8 mouse cellular contexts compared by ENCODE assay signal in genomic region chr6:148831728-148832121, GRCm38 (mm10). TPM values are rescaled to one million over a fixed set of nuclear protein-coding genes. Genes with fewer than 3 reads are reported as not detected.
A peak's percentile ranks its signal among the peaks of the same experiment; 100 is the strongest.
DNase-seq lines count a peak whose midpoint lies in the region; ATAC-seq and TF ChIP-seq lines count a peak whose summit lies in the region.

No protein-coding gene starts in this region.

- 16% methylated on average over 3 of the region's 3 CpGs for whole genome bisulfite sequencing in liver, adult 2 months
- WGBS in embryonic facial prominence, embryonic 13.5 days, result 17% methylated on average over 3 of the region's 3 CpGs
- 20% methylated on average over 3 of the region's 3 CpGs for WGBS in intestine, postnatal 0 days
- WGBS in neural tube, embryonic 14.5 days, result 31% methylated on average over 3 of the region's 3 CpGs

- no peaks in the 10 kb centered on the region for H3K27me3 ChIP-seq in liver, adult 2 months (ENCODE audit: control insufficient read depth, insufficient read depth, low read length)
- no peaks in the 10 kb centered on the region for H3K27me3 ChIP-seq in embryonic facial prominence, embryonic 13.5 days
- H3K27me3 ChIP-seq in intestine, postnatal 0 days (replicated peaks; ENCODE audit: control insufficient read depth, insufficient read depth, low read length), result no peaks in the 10 kb centered on the region
- H3K27me3 ChIP-seq in neural tube, embryonic 14.5 days (ENCODE audit: control insufficient read depth, insufficient read depth, low read length), result no peaks in the 10 kb centered on the region

- H3K79me2 ChIP-seq in liver, adult 2 months (ENCODE audit: control insufficient read depth, insufficient read depth, low read length), result peaks cover 6% of the 10 kb centered on the region; the same call in 1 of the 2 replicates

- no peaks in the 10 kb centered on the region for H3K9me3 ChIP-seq in embryonic facial prominence, embryonic 13.5 days
- H3K9me3 ChIP-seq in intestine, postnatal 0 days (ENCODE audit: control insufficient read depth), result no peaks in the 10 kb centered on the region
- no peaks in the 10 kb centered on the region for H3K9me3 ChIP-seq in neural tube, embryonic 14.5 days (ENCODE audit: control insufficient read depth, low read length)

- H3K9ac ChIP-seq in liver, adult 2 months (ENCODE audit: low read depth, low read length), result no peak overlapping the region
- H3K9ac ChIP-seq in embryonic facial prominence, embryonic 13.5 days, result peak overlapping the region; percentile 84
- H3K9ac ChIP-seq in intestine, postnatal 0 days (ENCODE audit: low read depth, low read length), result no peak overlapping the region
- H3K9ac ChIP-seq in neural tube, embryonic 14.5 days (replicated peaks; ENCODE audit: low read depth, low read length), result no peak overlapping the region

- TF ChIP-seq CTCF in liver, adult 2 months (IDR thresholded peaks at IDR 0.05; ENCODE audit: low read depth, low read length), result no peak
- no peak for TF ChIP-seq CTCF in intestine, postnatal 0 days (IDR thresholded peaks at IDR 0.05; ENCODE audit: low read depth)

- H3K4me1 ChIP-seq in liver, adult 2 months (ENCODE audit: control insufficient read depth, insufficient read depth, low read length), result peaks cover 4% of the 10 kb centered on the region; the same call in 1 of the 2 replicates
- peaks cover 20% of the 10 kb centered on the region for H3K4me1 ChIP-seq in embryonic facial prominence, embryonic 13.5 days
- no peaks in the 10 kb centered on the region for H3K4me1 ChIP-seq in intestine, postnatal 0 days (replicated peaks; ENCODE audit: control insufficient read depth, insufficient read depth, low read length)
- peaks cover 10% of the 10 kb centered on the region; the same call in 1 of the 2 replicates for H3K4me1 ChIP-seq in neural tube, embryonic 14.5 days (ENCODE audit: control insufficient read depth, insufficient read depth, low read length)

- H3K27ac ChIP-seq in liver, adult 2 months (replicated peaks; ENCODE audit: insufficient read depth, low read depth, low read length), result no peak overlapping the region
- peak overlapping the region; percentile 39; the same call in 1 of the 2 replicates for H3K27ac ChIP-seq in embryonic facial prominence, embryonic 13.5 days
- peak overlapping the region; percentile 51; the same call in 1 of the 2 replicates for H3K27ac ChIP-seq in intestine, postnatal 0 days (ENCODE audit: low read depth, low read length)
- H3K27ac ChIP-seq in neural tube, embryonic 14.5 days (ENCODE audit: low read depth, low read length), result no peak overlapping the region

- TF ChIP-seq POLR2A in liver, adult 2 months (IDR thresholded peaks at IDR 0.05; ENCODE audit: extremely low read depth, insufficient read depth, low read length), result no peak

- peak overlapping the region; percentile 85 for H3K4me3 ChIP-seq in liver, adult 2 months (ENCODE audit: insufficient read depth, low read depth, low read length)
- peak overlapping the region; percentile 92 for H3K4me3 ChIP-seq in embryonic facial prominence, embryonic 13.5 days
- H3K4me3 ChIP-seq in intestine, postnatal 0 days (ENCODE audit: low read depth, low read length), result peak overlapping the region; percentile 82
- peak overlapping the region; percentile 82 for H3K4me3 ChIP-seq in neural tube, embryonic 14.5 days (ENCODE audit: low read depth, low read length)

- no peaks in the 10 kb centered on the region for H3K36me3 ChIP-seq in liver, adult 2 months (ENCODE audit: control insufficient read depth, insufficient read depth, low read length)
- H3K36me3 ChIP-seq in embryonic facial prominence, embryonic 13.5 days, result no peaks in the 10 kb centered on the region
- no peaks in the 10 kb centered on the region for H3K36me3 ChIP-seq in intestine, postnatal 0 days (ENCODE audit: control insufficient read depth, insufficient read depth)
- no peaks in the 10 kb centered on the region for H3K36me3 ChIP-seq in neural tube, embryonic 14.5 days (ENCODE audit: control insufficient read depth, insufficient read depth, low read length)

- DNase-seq in liver, adult 2 months (ENCODE audit: extremely low read depth, low read depth, low spot score), result no peak
- DNase-seq in liver, result no peak
- DNase-seq in ovary, postnatal 14 days (ENCODE audit: low spot score), result no peak
- no peak for DNase-seq in ovary, postnatal 10 days (ENCODE audit: low spot score)

- H3K4me2 ChIP-seq in embryonic facial prominence, embryonic 13.5 days, result peak overlapping the region; percentile 76
- peak overlapping the region; percentile 77 for H3K4me2 ChIP-seq in intestine, postnatal 0 days (replicated peaks; ENCODE audit: low read depth)
- peak overlapping the region; percentile 89 for H3K4me2 ChIP-seq in neural tube, embryonic 14.5 days (ENCODE audit: low read depth, low read length)

- ATAC-seq in embryonic facial prominence, embryonic 13.5 days (ENCODE audit: insufficient number of reproducible peaks, insufficient read depth, low FRiP score, low TSS enrichment, low read depth), result no peak
- ATAC-seq in intestine, postnatal 0 days, result no peak; the same call in 1 of the 2 replicates
- ATAC-seq in neural tube, embryonic 14.5 days (ENCODE audit: low read depth), result no peak
- ATAC-seq in granulocyte monocyte progenitor cell, adult 5-6 weeks (replicated peaks; ENCODE audit: poor library complexity, severe bottlenecking), result no peak

RNA-seq across cellular contexts. Expression of gene Ipo8, which starts 0.5 kb away (rescaled TPM):
- total RNA-seq in liver, adult 2 months (2014; rRNA removed), result 50.7 and 52.6 TPM in 2 replicates
- polyA plus RNA-seq in liver, adult 2 months (2012; rRNA removed), result 12.2 and 12.7 TPM in 2 replicates
- polyA plus RNA-seq in embryonic facial prominence, embryonic 13.5 days (2015; fragmentation: Nextera tagmentation; extraction: Ambion mirVana), result 25.7 and 26.4 TPM in 2 replicates
- polyA plus RNA-seq in intestine, postnatal 0 days (2015; fragmentation: Nextera tagmentation; extraction: Ambion mirVana), result 16.5 and 17.4 TPM in 2 replicates
- 17.2 and 21.2 TPM in 2 replicates for polyA plus RNA-seq in neural tube, embryonic 14.5 days (2014; fragmentation: Nextera tagmentation; extraction: Ambion mirVana)
- total RNA-seq in granulocyte monocyte progenitor cell, adult 5-6 weeks (2014; fragmentation: Nextera tagmentation), result 26.3 and 36.3 TPM in 2 replicates
- 38.5 and 40.4 TPM in 2 replicates for total RNA-seq in granulocyte monocyte progenitor cell, adult 5-6 weeks (2017)

Comparison
In these comparisons a context has a peak if more than half of its experiments do, and no peak if none do; other contexts are left out.
1. H3K27ac ChIP-seq: peak in embryonic facial prominence, embryonic 13.5 days (single experiment) and intestine, postnatal 0 days (single experiment); none in liver, adult 2 months (single experiment) and neural tube, embryonic 14.5 days (single experiment).
2. Peak in every context shown above with its lines, with median percentiles within 50 percentile points of each other: H3K4me3 ChIP-seq and H3K4me2 ChIP-seq.